Mouse (Mus musculus): ENCODE measurements around the gene Nppc.

- no peak for TF ChIP-seq CTCF (IDR thresholded peaks at IDR 0.05; ENCODE audit: low read depth)
- no peak for TF ChIP-seq EP300 (IDR thresholded peaks at IDR 0.05; ENCODE audit: low read depth)
Measured at GRCm38 (mm10) chr1:86678667-86679066, 8.3 kb upstream of the Nppc start.
